Mouse (Mus musculus) G1E (cell line): ENCODE data around the gene Cmc1.

Source experiments
- CTCF ChIP-seq: IDR thresholded peaks from 2 replicates; pipeline ENCODE4 v1.5.1; 2012; ENCODE audit warnings: low read depth, low read length, inconsistent platforms, mixed read lengths
- GATA1 ChIP-seq: IDR thresholded peaks from 2 replicates; pipeline ENCODE4 v1.6.1; 2012; ENCODE audit warnings: borderline replicate concordance, low read length, inconsistent platforms, mixed read lengths

DNA sequence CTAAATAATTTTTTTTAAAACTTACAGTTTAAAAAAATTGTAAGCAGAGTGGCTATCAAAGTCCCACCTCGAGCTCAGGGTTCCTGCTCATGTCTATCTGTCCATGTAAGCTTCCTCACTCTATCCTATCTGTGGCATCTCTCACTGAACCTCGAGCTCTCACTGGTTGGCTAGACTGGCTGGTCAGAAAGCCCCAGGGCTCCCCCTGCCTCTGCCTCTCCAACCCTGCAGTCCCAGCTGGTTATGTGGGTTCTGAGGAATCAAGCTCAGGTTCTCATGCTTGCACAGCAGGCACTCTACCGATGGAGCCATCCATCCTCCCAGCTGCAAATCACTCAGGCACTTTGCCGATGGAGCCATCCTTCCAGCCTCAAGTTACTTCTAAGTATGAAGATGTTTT lies 120.5 kb downstream of the Cmc1 start:
- TF ChIP-seq CTCF (no peak), GATA1 (no peak)
